Mouse (Mus musculus): ENCODE measurements at regions not wholly inside any gene's neighbourhood (a gene's known extent, or its start where the extent isn't known, plus 50 kb on each side); places are given as distances from the start of the nearest gene placed in this dataset.

DNA sequence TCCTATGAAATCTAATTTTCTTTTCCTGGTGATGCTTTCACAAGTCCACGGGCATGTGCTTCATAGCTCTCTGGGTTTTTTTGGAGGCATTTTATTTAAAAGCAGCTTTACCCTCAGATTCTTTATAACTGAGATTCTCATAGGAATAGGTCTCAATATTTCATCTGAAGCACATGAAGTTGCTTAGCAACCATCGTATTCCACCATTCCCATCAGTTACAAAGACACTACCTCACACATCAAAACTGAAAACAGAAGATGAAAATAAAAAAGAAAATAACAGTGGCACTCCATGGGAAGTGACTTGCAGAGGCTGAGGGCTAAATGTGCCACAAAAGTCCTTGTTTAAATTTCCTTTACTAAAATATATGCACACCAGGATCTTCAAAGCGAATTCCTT lies 384.0 kb upstream of the 1700015G11Rik start:
- Histone ChIP-seq H3K9me3 (ENCODE audit: low read length) (no peaks in the 10 kb centered on the region), H3K4me1 (replicated peaks; ENCODE audit: low read depth, low read length) (no peaks in the 10 kb centered on the region), H3K27me3 (ENCODE audit: insufficient read depth, low read length) (no peaks in the 10 kb centered on the region), H3K4me3 (replicated peaks; ENCODE audit: low read length) (no peak overlapping the region), H3K36me3 (ENCODE audit: insufficient read depth, low read length) (no peaks in the 10 kb centered on the region)
- TF ChIP-seq POU5F1 (IDR thresholded peaks at IDR 0.05; ENCODE audit: borderline replicate concordance, low read length) (no peak), NANOG (IDR thresholded peaks at IDR 0.05; ENCODE audit: borderline replicate concordance, low read length) (no peak), CTCF (conservative IDR thresholded peaks at IDR 0.05; ENCODE audit: low read length) (no peak)

DNA sequence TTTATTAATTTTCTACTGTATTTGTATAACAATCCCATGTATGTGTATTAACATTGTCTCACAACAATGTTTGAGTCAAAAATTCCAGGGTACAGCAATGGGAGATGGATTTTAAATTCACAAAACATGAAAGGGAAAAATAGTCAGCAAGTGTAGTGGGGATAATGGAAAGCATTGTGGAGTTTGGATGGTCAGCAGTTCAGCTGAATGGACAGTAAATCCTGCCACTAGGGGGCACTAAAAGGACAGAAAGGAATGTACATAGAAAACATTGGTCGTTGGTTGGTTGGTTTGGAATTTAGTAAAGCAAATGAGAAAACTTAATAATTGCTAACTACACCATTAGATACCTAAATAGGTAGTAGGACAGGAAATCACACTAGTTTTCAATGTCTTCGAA lies 376.3 kb upstream of the 1700015G11Rik start:
- no peaks in the 10 kb centered on the region for H3K9me3 ChIP-seq (ENCODE audit: low read length)
- no peaks in the 10 kb centered on the region for H3K4me1 ChIP-seq (replicated peaks; ENCODE audit: low read depth, low read length)
- H3K36me3 ChIP-seq (ENCODE audit: insufficient read depth, low read length): no peaks in the 10 kb centered on the region
- no peak for TF ChIP-seq NANOG (IDR thresholded peaks at IDR 0.05; ENCODE audit: borderline replicate concordance, low read length)
- peak; percentile 61 for TF ChIP-seq CTCF (conservative IDR thresholded peaks at IDR 0.05; ENCODE audit: low read length)
- no peak overlapping the region for H3K4me3 ChIP-seq (replicated peaks; ENCODE audit: low read length)
- no peaks in the 10 kb centered on the region for H3K27me3 ChIP-seq (ENCODE audit: insufficient read depth, low read length)
